Mouse (Mus musculus): ENCODE measurements around the gene Ccdc88b. TPM values are rescaled to one million over a fixed set of nuclear protein-coding genes. Genes with fewer than 3 reads are reported as not detected.
"Not testable (repeated sequence)": the region's sequence is repeated elsewhere in the genome, so short reads cannot be mapped to it uniquely, and the experiment has no call there.

Gene Ccdc88b
- polyA plus RNA-seq (2015; fragmentation: Nextera tagmentation; extraction: Ambion mirVana), result 0.68 and 1.1 TPM in 2 replicates

DNA sequence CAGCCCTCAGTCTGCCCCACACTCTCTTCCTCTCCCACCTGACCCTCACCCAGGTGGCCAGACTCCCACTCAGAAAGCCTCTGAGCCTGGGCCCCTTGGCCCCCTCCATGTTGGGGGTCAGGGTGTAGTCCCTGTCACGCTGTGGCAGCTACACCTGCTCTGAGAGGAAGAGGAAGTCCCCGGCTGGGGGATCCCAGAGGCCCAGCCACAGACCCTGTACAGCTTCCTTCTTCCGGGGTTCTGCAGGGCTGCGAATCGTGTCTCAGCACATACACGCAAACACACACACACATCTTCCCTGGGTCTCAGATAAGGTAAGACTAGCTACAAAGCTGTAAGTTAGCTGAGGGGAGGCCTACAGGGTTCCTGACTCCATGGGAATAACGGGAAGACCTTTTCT, at the start of gene Ccdc88b:
Gene Ccdc88b, minus strand, starts transcription at position 181 of the 400 bp plus-strand sequence.
- 0 out of 2 replicates have a peak, but pooled peaks cover 2% of the 10 kb centered on the region for H3K27me3 ChIP-seq (replicated peaks; ENCODE audit: control insufficient read depth, insufficient read depth, low read length)
- no peak within 1 kb of the TSS for H3K9ac ChIP-seq (replicated peaks; ENCODE audit: low read depth, low read length)
- no peaks in the 10 kb centered on the region for H3K36me3 ChIP-seq (ENCODE audit: control insufficient read depth, insufficient read depth)
- 77% methylated on average over 7 of the region's 7 CpGs for WGBS
- ATAC-seq, result no peak
- H3K9me3 ChIP-seq (ENCODE audit: control insufficient read depth, low read length), result no peaks in the 10 kb centered on the region
- H3K4me2 ChIP-seq (ENCODE audit: low read length), result no peak within 1 kb of the TSS
- no peak within 1 kb of the TSS for H3K4me3 ChIP-seq (replicated peaks; ENCODE audit: low read length)
- H3K4me1 ChIP-seq (replicated peaks; ENCODE audit: control insufficient read depth, insufficient read depth, low read length), result peaks cover 6% of the 10 kb centered on the region
- no peak within 1 kb of the TSS for H3K27ac ChIP-seq (ENCODE audit: low read length)

DNA sequence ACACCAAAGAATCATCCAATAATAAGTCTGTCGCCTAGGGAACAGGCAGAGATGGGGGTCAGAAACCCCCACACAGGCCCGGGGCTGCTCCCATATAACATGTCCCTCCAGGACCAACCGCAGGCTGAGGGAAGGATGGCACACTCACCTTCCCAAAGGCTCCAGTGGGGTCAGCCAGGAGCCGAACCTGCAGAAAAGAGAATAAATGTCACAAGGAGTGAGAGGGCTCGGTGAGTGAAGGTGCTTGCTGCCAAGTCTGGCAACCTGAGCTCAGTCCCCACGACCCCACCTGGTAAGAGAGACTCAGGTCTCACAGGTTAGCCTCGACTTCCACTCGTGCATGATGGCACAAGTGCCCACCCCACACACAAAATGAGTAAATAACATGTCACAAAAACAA, 49.1 kb upstream of the Ccdc88b start:
- H3K4me1 ChIP-seq (replicated peaks; ENCODE audit: control insufficient read depth, insufficient read depth, low read length), result peaks cover 24% of the 10 kb centered on the region
- no peak overlapping the region for H3K27ac ChIP-seq (ENCODE audit: low read length)
- no peak for ATAC-seq
- no peak overlapping the region for H3K4me3 ChIP-seq (replicated peaks; ENCODE audit: low read length)
- H3K9me3 ChIP-seq (ENCODE audit: control insufficient read depth, low read length), result no peaks in the 10 kb centered on the region
- WGBS, result 88% methylated on average over 8 of the region's 8 CpGs
- H3K27me3 ChIP-seq (replicated peaks; ENCODE audit: control insufficient read depth, insufficient read depth, low read length), result no peaks in the 10 kb centered on the region
- 0 out of 2 replicates have a peak, but pooled peaks cover 2% of the 10 kb centered on the region for H3K36me3 ChIP-seq (ENCODE audit: control insufficient read depth, insufficient read depth)
- no peak overlapping the region for H3K4me2 ChIP-seq (ENCODE audit: low read length)
- H3K9ac ChIP-seq (replicated peaks; ENCODE audit: low read depth, low read length), result no peak overlapping the region

DNA sequence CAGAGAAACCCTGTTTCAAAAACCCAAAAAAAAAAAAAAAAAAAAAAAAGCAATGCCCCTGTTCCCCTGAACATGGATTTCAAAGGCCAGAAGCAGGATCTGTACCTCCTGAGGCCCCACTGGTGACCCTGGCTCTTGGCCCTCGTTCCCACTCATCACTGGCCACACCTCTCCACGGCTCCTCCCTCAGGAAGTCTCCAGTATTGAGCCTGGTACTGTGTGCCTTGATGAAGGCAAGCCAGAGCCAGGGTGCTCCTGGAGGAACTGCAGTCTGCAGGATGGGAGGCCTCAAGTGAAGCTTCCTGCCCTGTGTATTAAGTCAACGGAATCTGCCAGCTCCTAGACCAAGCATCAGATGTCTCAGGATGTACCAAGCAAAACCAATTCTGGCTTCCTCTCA, 48.2 kb upstream of the Ccdc88b start:
- Histone ChIP-seq H3K9ac (replicated peaks; ENCODE audit: low read depth, low read length) (no peak overlapping the region), H3K9me3 (ENCODE audit: control insufficient read depth, low read length) (no peaks in the 10 kb centered on the region), H3K4me2 (ENCODE audit: low read length) (no peak overlapping the region), H3K4me1 (replicated peaks; ENCODE audit: control insufficient read depth, insufficient read depth, low read length) (peaks cover 24% of the 10 kb centered on the region), H3K36me3 (ENCODE audit: control insufficient read depth, insufficient read depth) (no peaks in the 10 kb centered on the region), H3K4me3 (replicated peaks; ENCODE audit: low read length) (no peak overlapping the region), H3K27ac (ENCODE audit: low read length) (no peak overlapping the region), H3K27me3 (replicated peaks; ENCODE audit: control insufficient read depth, insufficient read depth, low read length) (no peaks in the 10 kb centered on the region)
- WGBS, result 96% methylated on average over 3 of the region's 3 CpGs
- no peak for ATAC-seq

DNA sequence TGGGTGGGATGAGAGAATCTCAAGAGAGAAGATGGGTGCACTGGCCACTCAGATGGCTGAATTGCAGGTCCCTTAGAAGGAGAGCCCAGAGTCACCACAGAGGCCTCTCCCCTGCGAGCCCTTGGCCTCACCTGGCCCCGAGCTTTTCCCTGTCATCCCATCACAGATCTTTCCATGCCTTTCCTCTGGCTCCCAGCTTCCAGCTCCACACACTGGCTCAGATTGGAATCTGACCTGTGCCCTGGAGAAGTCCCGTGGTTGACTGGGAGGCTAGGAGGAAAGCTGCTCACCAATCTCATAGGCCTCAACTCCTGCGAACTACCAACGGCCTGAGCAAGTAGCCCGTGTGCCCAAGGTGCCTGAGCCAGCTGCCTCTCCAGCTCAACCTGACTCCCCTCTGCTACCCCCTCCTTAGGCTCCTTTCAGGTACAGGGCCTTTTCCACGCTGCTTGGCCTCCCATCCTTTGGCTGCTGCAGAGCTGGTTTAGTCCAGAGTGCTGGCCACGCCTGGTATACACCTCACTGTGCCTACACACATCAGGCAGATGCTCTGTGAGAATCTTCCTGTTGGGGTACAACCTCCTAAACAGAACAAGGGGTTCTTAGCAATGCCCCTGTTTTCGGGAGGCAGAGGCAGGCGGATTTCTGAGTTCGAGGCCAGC, 47.6 kb upstream of the Ccdc88b start:
- 93% methylated on average over 11 of the region's 11 CpGs for WGBS
- H3K4me3 ChIP-seq (replicated peaks; ENCODE audit: low read length), result no peak overlapping the region
- H3K4me2 ChIP-seq (ENCODE audit: low read length), result no peak overlapping the region
- H3K9ac ChIP-seq (replicated peaks; ENCODE audit: low read depth, low read length), result no peak overlapping the region
- H3K4me1 ChIP-seq (replicated peaks; ENCODE audit: control insufficient read depth, insufficient read depth, low read length), result peaks cover 20% of the 10 kb centered on the region
- no peak overlapping the region for H3K27ac ChIP-seq (ENCODE audit: low read length)
- no peak for ATAC-seq
- H3K36me3 ChIP-seq (ENCODE audit: control insufficient read depth, insufficient read depth), result no peaks in the 10 kb centered on the region
- no peaks in the 10 kb centered on the region for H3K27me3 ChIP-seq (replicated peaks; ENCODE audit: control insufficient read depth, insufficient read depth, low read length)
- H3K9me3 ChIP-seq (ENCODE audit: control insufficient read depth, low read length), result no peaks in the 10 kb centered on the region

DNA sequence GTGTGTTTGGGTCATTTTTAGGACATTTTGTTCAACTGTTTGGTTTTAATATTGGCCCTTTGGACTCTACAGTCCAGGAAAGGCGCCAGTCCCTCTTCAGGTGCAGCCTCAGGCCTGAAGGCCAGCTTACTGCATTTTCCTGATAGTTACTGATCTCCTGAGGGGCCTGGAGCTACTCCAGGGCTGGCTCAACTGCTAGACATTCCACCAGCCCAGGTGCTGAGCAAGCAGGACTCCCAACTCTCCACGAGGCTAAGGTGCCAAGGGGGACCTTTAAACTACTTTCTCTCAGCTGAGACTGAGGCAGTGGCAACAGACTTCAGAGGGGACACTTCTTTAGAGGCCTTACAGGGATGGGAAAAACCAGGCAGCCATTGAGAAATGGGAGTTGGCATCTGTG, 46.8 kb upstream of the Ccdc88b start:
- H3K4me1 ChIP-seq (replicated peaks; ENCODE audit: control insufficient read depth, insufficient read depth, low read length), result peaks cover 18% of the 10 kb centered on the region
- no peaks in the 10 kb centered on the region for H3K27me3 ChIP-seq (replicated peaks; ENCODE audit: control insufficient read depth, insufficient read depth, low read length)
- no peak overlapping the region for H3K4me3 ChIP-seq (replicated peaks; ENCODE audit: low read length)
- H3K9me3 ChIP-seq (ENCODE audit: control insufficient read depth, low read length), result no peaks in the 10 kb centered on the region
- no peak overlapping the region for H3K27ac ChIP-seq (ENCODE audit: low read length)
- no peaks in the 10 kb centered on the region for H3K36me3 ChIP-seq (ENCODE audit: control insufficient read depth, insufficient read depth)
- H3K4me2 ChIP-seq (ENCODE audit: low read length), result no peak overlapping the region
- no peak for ATAC-seq
- no peak overlapping the region for H3K9ac ChIP-seq (replicated peaks; ENCODE audit: low read depth, low read length)
- 80% methylated on average over 2 of the region's 2 CpGs for WGBS

DNA sequence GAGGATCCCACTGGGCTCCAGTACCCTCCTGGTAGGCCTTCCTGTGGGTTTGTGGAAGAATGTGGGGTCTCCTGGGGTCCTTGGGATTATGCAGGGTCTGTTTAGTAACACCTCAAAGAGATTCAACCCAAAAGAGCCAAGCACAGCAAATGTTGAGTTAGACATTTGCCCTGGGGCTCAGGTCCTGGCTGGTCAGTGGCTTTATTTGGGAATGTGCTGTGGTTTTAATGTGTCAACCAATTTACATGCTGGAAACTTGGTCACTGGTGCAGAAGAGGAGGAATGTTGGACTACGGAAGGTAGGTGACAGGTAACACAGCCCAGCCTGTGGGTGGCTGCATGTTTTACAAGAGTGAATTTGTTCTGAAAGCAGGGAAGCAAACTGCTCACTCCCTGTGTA, 45.0 kb upstream of the Ccdc88b start:
- Histone ChIP-seq H3K4me1 (replicated peaks; ENCODE audit: control insufficient read depth, insufficient read depth, low read length) (peaks cover 6% of the 10 kb centered on the region), H3K4me3 (replicated peaks; ENCODE audit: low read length) (no peak overlapping the region), H3K9me3 (ENCODE audit: control insufficient read depth, low read length) (no peaks in the 10 kb centered on the region), H3K27me3 (replicated peaks; ENCODE audit: control insufficient read depth, insufficient read depth, low read length) (no peaks in the 10 kb centered on the region), H3K27ac (ENCODE audit: low read length) (no peak overlapping the region), H3K4me2 (ENCODE audit: low read length) (no peak overlapping the region), H3K9ac (replicated peaks; ENCODE audit: low read depth, low read length) (no peak overlapping the region), H3K36me3 (ENCODE audit: control insufficient read depth, insufficient read depth) (no peaks in the 10 kb centered on the region)
- ATAC-seq, result no peak
- WGBS, result 91% methylated on average over 1 of the region's 1 CpGs

DNA sequence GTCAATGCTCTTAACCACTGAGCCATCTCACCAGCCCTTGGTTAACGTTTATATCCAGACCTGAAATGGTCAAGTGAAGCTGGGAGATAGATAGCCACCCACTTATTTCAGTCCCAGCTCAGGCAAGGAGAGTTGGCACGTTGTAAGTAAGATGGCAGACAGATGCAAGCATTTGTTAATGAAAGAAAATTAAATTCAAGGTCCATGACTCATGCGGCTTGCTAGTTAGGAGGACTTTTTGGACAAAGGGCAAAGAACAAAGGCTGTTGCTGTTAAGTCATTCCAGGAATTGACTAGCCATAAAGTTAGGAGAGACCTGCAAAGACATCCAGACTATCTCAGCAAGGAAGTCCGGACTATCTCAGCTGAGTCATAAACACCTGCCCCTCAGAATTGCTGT, 41.6 kb upstream of the Ccdc88b start:
- Histone ChIP-seq H3K27ac (ENCODE audit: low read length) (no peak overlapping the region), H3K36me3 (ENCODE audit: control insufficient read depth, insufficient read depth) (no peaks in the 10 kb centered on the region)

DNA sequence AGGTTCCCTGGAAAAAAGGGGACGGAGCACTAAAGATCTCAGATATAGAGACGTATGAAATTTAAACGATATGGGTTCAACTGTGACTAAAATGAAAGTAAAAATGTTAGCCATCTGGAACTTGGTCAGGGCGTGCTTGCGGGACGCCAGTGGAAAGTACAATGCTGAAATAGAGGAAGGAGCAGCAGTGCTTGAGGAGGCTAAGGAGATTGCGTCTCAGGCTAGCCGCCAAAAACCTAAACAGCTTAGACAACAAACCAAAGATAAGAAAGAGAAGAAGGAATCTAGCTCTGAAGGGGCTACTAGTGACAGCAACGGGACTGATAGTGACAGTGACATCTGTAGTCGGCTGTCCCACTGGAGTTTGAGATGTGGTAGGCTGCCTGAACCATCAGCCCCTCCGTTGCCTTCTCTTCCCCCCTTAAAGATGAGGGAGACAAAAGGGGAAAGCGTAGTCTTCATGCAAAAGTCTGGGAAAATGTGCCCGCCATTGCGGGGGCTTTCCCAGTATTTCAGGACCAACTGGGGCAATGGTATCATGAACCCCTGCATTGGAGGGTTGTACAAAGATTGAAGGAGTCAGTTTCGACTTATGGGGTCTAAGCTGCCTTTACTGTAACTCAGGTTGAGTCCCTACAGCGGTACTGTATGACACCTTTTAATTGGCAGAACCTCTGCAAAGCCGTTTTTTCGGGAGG, 37.7 kb upstream of the Ccdc88b start:
- not testable (repeated sequence) for H3K9ac ChIP-seq (replicated peaks; ENCODE audit: low read depth, low read length); H3K4me2 ChIP-seq (ENCODE audit: low read length); ATAC-seq; H3K4me3 ChIP-seq (replicated peaks; ENCODE audit: low read length); H3K4me1 ChIP-seq (replicated peaks; ENCODE audit: control insufficient read depth, insufficient read depth, low read length); H3K9me3 ChIP-seq (ENCODE audit: control insufficient read depth, low read length); H3K27ac ChIP-seq (ENCODE audit: low read length); H3K36me3 ChIP-seq (ENCODE audit: control insufficient read depth, insufficient read depth); H3K27me3 ChIP-seq (replicated peaks; ENCODE audit: control insufficient read depth, insufficient read depth, low read length)
- WGBS, result 89% methylated on average over 18 of the region's 18 CpGs

More for the DNA sequence above, 41.6 kb upstream of the Ccdc88b start:
- Histone ChIP-seq H3K27me3 (replicated peaks; ENCODE audit: control insufficient read depth, insufficient read depth, low read length) (no peaks in the 10 kb centered on the region), H3K4me3 (replicated peaks; ENCODE audit: low read length) (no peak overlapping the region), H3K9me3 (ENCODE audit: control insufficient read depth, low read length) (no peaks in the 10 kb centered on the region), H3K4me1 (replicated peaks; ENCODE audit: control insufficient read depth, insufficient read depth, low read length) (no peaks in the 10 kb centered on the region), H3K9ac (replicated peaks; ENCODE audit: low read depth, low read length) (no peak overlapping the region), H3K4me2 (ENCODE audit: low read length) (no peak overlapping the region)
- 83% methylated on average over 4 of the region's 4 CpGs for WGBS
- ATAC-seq, result no peak

DNA sequence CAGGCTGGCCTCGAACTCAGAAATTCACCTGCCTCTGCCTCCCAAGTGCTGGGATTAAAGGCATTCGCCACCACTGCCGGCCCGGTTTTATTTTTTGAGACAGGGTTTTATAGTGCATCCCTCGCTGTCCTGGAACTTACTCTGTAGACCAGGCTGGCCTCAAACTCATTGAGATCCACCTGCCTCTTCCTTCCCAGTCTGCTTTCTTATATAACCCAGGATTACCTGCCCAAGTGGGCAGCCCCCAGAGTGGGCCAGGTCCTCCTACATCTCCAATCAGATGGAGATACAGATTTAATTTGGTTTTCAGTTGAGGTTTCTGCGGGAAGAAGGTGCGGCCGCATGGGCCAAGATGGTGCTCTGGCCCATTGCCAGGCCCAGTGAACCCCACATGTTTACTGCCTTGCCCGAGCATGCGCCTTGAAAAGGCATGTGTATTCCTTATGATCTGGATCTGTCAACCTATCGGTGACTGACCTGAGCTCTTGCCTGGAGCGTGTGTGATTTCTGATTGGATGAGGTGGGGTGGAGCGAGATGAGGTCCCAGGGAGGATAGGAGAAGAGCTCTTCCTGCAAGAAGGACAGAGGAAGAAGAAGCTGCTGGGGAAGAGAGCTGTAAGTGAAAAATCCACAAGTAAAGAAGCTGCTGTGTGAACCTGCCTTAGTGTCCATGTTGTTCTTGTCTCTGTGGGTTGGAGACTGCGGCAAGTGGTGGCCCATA, 35.9 kb upstream of the Ccdc88b start:
- H3K4me1 ChIP-seq (replicated peaks; ENCODE audit: control insufficient read depth, insufficient read depth, low read length), result no peaks in the 10 kb centered on the region
- no peak for ATAC-seq
- no peak overlapping the region for H3K27ac ChIP-seq (ENCODE audit: low read length)
- no peak overlapping the region for H3K4me3 ChIP-seq (replicated peaks; ENCODE audit: low read length)
- no peak overlapping the region for H3K4me2 ChIP-seq (ENCODE audit: low read length)
- H3K27me3 ChIP-seq (replicated peaks; ENCODE audit: control insufficient read depth, insufficient read depth, low read length), result 0 out of 2 replicates have a peak, but pooled peaks cover 2% of the 10 kb centered on the region
- no peaks in the 10 kb centered on the region for H3K36me3 ChIP-seq (ENCODE audit: control insufficient read depth, insufficient read depth)
- 91% methylated on average over 14 of the region's 14 CpGs for WGBS
- H3K9ac ChIP-seq (replicated peaks; ENCODE audit: low read depth, low read length), result no peak overlapping the region
- H3K9me3 ChIP-seq (ENCODE audit: control insufficient read depth, low read length), result no peaks in the 10 kb centered on the region

All from forebrain, embryonic 16.5 days (tissue).